Mouse (Mus musculus): ENCODE data around the gene Gm19684.
"Not testable (repeated sequence)": the region's sequence is repeated elsewhere in the genome, so short reads cannot be mapped to it uniquely, and the experiment has no call there.

DNA sequence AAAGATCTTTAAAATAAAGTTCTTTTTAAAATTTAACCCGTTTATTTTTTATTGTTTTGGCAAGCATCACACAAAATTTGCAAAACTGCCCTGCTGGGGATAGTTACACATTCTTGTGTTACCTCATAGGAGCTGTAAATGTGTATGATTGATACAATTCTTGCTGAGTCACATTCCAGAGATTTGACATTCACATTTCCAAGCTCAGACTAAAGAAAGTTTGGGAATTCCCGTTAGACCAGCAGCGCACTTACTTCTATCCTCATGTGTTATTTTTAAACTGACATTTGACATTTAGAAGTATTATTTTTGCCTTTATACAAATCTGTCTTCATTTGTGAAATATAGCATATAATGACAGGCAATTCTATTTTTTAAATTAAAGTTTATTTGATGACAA, 2.6 kb downstream of the Gm19684 start:
- TF ChIP-seq GATA1, TAL1 (IDR thresholded peaks at IDR 0.05; ENCODE audit: low read length): not testable (repeated sequence)

Measured in erythroblast, embryonic 14.5 days (primary cell).